ENCODE assay signal across 9 mouse cellular contexts in the genomic region with DNA sequence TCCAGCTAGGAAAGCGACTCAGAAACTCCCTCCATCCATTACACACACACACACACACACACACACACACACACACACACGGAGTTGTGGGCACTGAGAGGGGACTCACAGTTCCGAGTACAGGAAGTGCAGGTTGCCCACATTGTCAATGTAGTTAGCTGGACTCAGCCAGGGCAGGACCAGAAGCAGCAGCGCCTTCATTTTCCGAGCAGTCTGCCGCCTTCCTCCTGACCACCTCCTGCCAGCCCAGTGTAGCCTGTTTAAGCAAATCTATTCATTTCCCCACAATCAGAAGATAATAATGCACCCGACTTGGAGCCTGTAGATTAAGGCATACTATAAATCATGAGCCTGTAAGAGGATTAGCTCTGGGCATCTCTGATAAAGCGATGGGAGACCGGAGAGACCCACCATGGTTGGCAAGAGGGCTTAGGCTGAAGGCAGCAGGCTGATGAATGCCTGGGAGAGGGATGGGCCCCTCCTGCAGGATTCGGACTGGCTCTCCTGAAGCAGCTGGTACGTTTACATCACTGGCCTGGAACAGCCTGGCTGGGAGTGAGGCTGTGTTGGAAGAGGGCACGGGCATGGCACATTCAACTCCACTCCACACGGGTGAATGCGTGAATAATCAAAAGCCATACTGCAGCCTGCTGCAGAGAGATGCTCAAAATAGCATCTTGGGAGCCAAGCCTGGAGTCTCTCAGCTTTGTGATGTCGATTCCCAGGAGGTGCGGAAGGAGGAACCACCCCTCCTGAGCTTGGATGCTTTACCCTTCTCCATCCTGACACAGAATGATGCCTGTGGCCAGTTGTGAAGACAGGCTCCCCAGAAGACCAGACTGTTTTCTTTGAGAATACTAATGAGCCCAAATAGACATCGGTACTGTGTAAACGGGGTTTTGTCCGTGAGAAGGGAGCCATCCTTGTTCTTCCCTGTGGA. TPM values are rescaled to one million over a fixed set of nuclear protein-coding genes. Genes with fewer than 3 reads are reported as not detected.
A peak's percentile ranks its signal among the peaks of the same experiment; 100 is the strongest.
DNase-seq lines count a peak whose midpoint lies in the region; ATAC-seq lines count a peak whose summit lies in the region.
"Had no signal": no experiment of that assay in that cellular context is flagged by ENCODE, and none has a peak within 500 bp of the region (broad histone marks: within the 10 kb centered on the region; RNA-seq: fewer than 3 reads in every experiment).

No protein-coding gene starts in this region.

- peak; percentile 13 to 22 for DNase-seq in adrenal gland, postnatal 36 days
- no peak for DNase-seq in adrenal gland, postnatal 10 days
- peak; percentile 91 for DNase-seq in cerebellum, adult 9-10 months
- peak; percentile 17 for DNase-seq in heart, postnatal 25 days (ENCODE audit: low spot score)
- peak; percentile 88 for DNase-seq in midbrain, embryonic 11.5 days (ENCODE audit: low spot score, missing footprints)
- DNase-seq in urinary bladder, postnatal 25 days (ENCODE audit: low spot score) = no peak
- DNase-seq in kidney, postnatal 10 days = no peak
- DNase-seq in kidney, adult 8-10 months = no peak
- DNase-seq: lung, embryonic 14.5 days had no signal

- no peak overlapping the region for H3K27ac ChIP-seq in midbrain, embryonic 11.5 days (ENCODE audit: low read depth, low read length)

- no peaks in the 10 kb centered on the region; the same call in 1 of the 2 replicates for H3K27me3 ChIP-seq in midbrain, embryonic 11.5 days (ENCODE audit: control insufficient read depth, insufficient read depth, low read length)

- H3K4me1 ChIP-seq in midbrain, embryonic 11.5 days (ENCODE audit: control insufficient read depth, insufficient read depth, low read length) = peaks cover 8% of the 10 kb centered on the region

- H3K4me3 ChIP-seq in midbrain, embryonic 11.5 days (ENCODE audit: low read depth, low read length) = no peak overlapping the region

- peak; percentile 87 for ATAC-seq in midbrain, embryonic 11.5 days (ENCODE audit: low FRiP score)

- H3K4me2 ChIP-seq in midbrain, embryonic 11.5 days = no peak overlapping the region
- H3K4me2 ChIP-seq: lung, embryonic 14.5 days had no signal

- no peaks in the 10 kb centered on the region for H3K9me3 ChIP-seq in midbrain, embryonic 11.5 days (ENCODE audit: control insufficient read depth, low read length)

- peak overlapping the region; percentile 13; the same call in 1 of the 2 replicates for H3K9ac ChIP-seq in midbrain, embryonic 11.5 days (ENCODE audit: low read length)
- H3K9ac ChIP-seq: lung, embryonic 14.5 days had no signal

- WGBS in midbrain, embryonic 11.5 days = 59% methylated on average over 19 of the region's 19 CpGs

- no peaks in the 10 kb centered on the region for H3K36me3 ChIP-seq in midbrain, embryonic 11.5 days (ENCODE audit: control insufficient read depth, insufficient read depth, low read length)

- intact Hi-C loops in heart, postnatal 25 days (cut with DNase I) = loop anchor here (2.0 to 5.0 kb wide), 2 partner anchors 35 to 37 kb away; no protein-coding TSS in a partner anchor

RNA-seq across cellular contexts. Expression of a gene that starts 25.0 kb away (rescaled TPM):
- 1 to 10 TPM; 3.9 to 5.0 TPM for total RNA-seq in adrenal gland, postnatal 36 days (2021)
- 1 to 10 TPM; 4.4 to 4.5 TPM for total RNA-seq in adrenal gland, postnatal 10 days (2021)
- 1 to 10 TPM; 6.7 to 9.5 TPM for total RNA-seq in heart, postnatal 25 days (2021)
- 0.51 and 0.74 TPM in 2 replicates for polyA plus RNA-seq in midbrain, embryonic 11.5 days (2014; fragmentation: Nextera tagmentation; extraction: Ambion mirVana)

Comparison
In these comparisons a context has a peak if more than half of its experiments do, and no peak if none do; other contexts are left out.
1. DNase-seq: peak in adrenal gland, postnatal 36 days (2 of 2), cerebellum, adult 9-10 months (single experiment), heart, postnatal 25 days (single experiment) and midbrain, embryonic 11.5 days (single experiment); none in adrenal gland, postnatal 10 days (single experiment), urinary bladder, postnatal 25 days (single experiment), kidney, postnatal 10 days (single experiment) and kidney, adult 8-10 months (0 of 2).